Mouse (Mus musculus): ENCODE results near the gene Mbnl2. TPM values are rescaled to one million over a fixed set of nuclear protein-coding genes. Genes with fewer than 3 reads are reported as not detected.
A peak's percentile ranks its signal among the peaks of the same experiment; 100 is the strongest.

Gene Mbnl2
- total and polyA plus RNA-seq, 3 experiments, result 24.4 to 158 (median 70.1) TPM

DNA sequence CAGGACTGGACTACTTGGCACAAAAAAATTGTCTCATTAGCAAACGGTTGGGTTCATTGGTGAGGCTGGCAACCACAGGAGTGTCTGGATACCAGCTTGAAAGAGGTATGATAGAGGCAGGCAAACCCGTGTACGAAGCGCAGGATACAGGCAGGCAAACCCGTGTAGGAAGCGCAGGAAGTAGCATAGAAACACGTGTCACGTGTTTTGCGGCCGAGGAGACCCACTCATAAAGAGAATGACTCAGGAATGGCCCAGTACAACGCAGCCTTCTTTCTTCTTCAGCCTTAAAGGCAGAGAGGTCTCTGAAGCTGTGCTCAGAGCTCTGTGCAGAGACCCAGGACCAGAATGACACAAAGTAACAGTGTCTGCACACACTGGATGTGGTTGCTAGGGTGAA, 13.9 kb upstream of the Mbnl2 start:
- ATAC-seq (ENCODE audit: extremely low read depth, insufficient number of reproducible peaks, low FRiP score, poor library complexity, severe bottlenecking) (no peak), DNase-seq (ENCODE audit: low spot score) (no peak)
- no peaks in the 10 kb centered on the region for H3K9me3 ChIP-seq (replicated peaks)
- H3K36me3 ChIP-seq (replicated peaks), result no peaks in the 10 kb centered on the region
- TF ChIP-seq GATA1 (IDR thresholded peaks at IDR 0.05; ENCODE audit: borderline replicate concordance, low read length), result no peak
- TF ChIP-seq POLR2AphosphoS5 (IDR thresholded peaks at IDR 0.05; ENCODE audit: insufficient replicate concordance, low read depth, low read length), result no peak
- TF ChIP-seq GATA2 (IDR thresholded peaks at IDR 0.05; ENCODE audit: borderline replicate concordance, low read depth, low read length), result no peak
- H3K27me3 ChIP-seq (ENCODE audit: insufficient read depth, low read length), result no peaks in the 10 kb centered on the region
- H3K4me1 ChIP-seq (ENCODE audit: insufficient read depth, low read depth, low read length), result no peaks in the 10 kb centered on the region
- no peak overlapping the region for H3K4me3 ChIP-seq (ENCODE audit: low read depth, low read length)

DNA sequence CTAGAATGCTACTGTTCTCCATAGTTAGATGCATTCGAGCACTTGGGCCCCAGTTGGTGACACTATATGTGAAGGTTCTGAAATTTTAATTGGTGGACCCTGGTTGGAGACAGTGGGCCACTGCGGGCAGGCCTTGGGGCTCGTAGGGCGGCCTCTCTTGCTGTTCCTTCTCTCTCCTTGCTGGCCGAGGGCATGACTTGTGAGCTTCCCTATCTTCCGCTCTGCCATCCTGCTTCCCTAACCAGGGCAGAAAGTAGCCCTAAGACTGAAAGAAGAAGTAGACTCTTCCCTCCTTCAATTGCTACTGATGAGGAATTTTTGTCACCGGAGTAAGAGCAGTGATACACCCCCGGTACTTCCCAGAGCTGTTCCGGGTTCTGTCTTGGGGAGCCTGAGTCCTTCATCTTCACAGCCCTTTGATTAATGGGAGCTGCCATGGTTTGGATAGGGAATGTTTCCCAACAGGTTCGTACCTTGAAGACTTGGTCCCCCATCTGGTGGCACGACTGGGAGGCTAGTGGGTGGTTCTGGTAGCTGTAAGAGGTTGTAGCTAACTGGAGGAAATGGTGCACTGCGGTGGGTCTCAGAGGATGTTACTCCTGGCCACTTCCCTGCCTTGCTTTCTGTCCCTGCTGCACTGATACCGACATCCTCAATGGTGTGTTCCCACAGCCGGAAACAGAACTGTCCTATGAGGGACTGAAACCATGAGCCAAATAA, 12.6 kb upstream of the Mbnl2 start:
- TF ChIP-seq GATA2 (IDR thresholded peaks at IDR 0.05; ENCODE audit: borderline replicate concordance, low read depth, low read length) (no peak), POLR2AphosphoS5 (IDR thresholded peaks at IDR 0.05; ENCODE audit: insufficient replicate concordance, low read depth, low read length) (no peak), CTCF (IDR thresholded peaks at IDR 0.05; ENCODE audit: low read depth, low read length) (no peak), TAL1 (conservative IDR thresholded peaks at IDR 0.05; ENCODE audit: low read depth, low read length) (no peak), GATA1 (IDR thresholded peaks at IDR 0.05; ENCODE audit: borderline replicate concordance, low read length) (no peak)
- H3K9me3 ChIP-seq (replicated peaks), result no peaks in the 10 kb centered on the region
- no peaks in the 10 kb centered on the region for H3K27me3 ChIP-seq (ENCODE audit: insufficient read depth, low read length)
- no peak overlapping the region for H3K4me3 ChIP-seq (ENCODE audit: low read depth, low read length)
- no peaks in the 10 kb centered on the region for H3K4me1 ChIP-seq (ENCODE audit: insufficient read depth, low read depth, low read length)
- ATAC-seq (ENCODE audit: extremely low read depth, insufficient number of reproducible peaks, low FRiP score, poor library complexity, severe bottlenecking) (no peak), DNase-seq (ENCODE audit: low spot score) (no peak)
- no peaks in the 10 kb centered on the region for H3K36me3 ChIP-seq (replicated peaks)

DNA sequence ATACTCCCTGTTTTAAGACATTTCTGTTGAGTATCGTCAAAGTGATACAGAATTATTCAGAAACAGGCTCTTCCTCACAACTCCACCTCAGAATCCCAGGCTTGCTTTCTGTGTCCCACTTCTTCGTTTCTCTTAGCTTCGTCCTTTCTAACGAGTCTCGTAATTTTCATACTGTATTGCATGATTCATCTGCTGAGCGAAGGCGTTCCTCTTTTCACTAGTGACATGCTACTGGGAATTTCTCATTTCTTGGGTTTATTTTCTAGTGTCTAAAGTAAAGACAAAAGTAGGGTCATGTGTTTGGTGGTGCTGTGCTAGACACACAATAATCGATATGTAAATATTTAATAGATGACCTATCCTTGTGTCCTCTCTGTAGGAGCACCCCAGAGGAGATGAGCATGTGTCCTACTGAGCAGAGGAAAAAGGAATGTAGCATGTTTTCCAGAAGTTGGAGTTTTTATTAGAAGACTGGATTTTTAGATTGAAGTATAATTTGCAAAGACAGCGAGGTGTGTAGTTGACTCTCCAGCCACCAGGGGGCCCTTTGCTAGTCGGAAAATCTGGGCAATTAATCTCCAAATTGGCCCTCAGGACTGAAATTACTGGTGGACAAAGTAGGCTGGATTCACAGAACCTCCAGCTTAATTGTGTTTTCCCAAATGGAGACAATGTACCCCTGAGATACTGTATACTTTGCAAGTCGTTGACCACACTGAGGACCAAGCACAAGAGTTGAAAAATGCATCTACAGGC, 11.9 kb upstream of the Mbnl2 start:
- H3K4me3 ChIP-seq (ENCODE audit: low read depth, low read length), result no peak overlapping the region
- TF ChIP-seq CTCF (IDR thresholded peaks at IDR 0.05; ENCODE audit: low read depth, low read length) (peak; percentile 60), TAL1 (conservative IDR thresholded peaks at IDR 0.05; ENCODE audit: low read depth, low read length) (no peak), GATA2 (IDR thresholded peaks at IDR 0.05; ENCODE audit: borderline replicate concordance, low read depth, low read length) (no peak), POLR2AphosphoS5 (IDR thresholded peaks at IDR 0.05; ENCODE audit: insufficient replicate concordance, low read depth, low read length) (no peak), GATA1 (IDR thresholded peaks at IDR 0.05; ENCODE audit: borderline replicate concordance, low read length) (no peak)
- DNase-seq (ENCODE audit: low spot score) (no peak), ATAC-seq (ENCODE audit: extremely low read depth, insufficient number of reproducible peaks, low FRiP score, poor library complexity, severe bottlenecking) (no peak)
- H3K4me1 ChIP-seq (ENCODE audit: insufficient read depth, low read depth, low read length), result no peaks in the 10 kb centered on the region
- H3K9me3 ChIP-seq (replicated peaks), result no peaks in the 10 kb centered on the region
- no peaks in the 10 kb centered on the region for H3K36me3 ChIP-seq (replicated peaks)
- no peaks in the 10 kb centered on the region for H3K27me3 ChIP-seq (ENCODE audit: insufficient read depth, low read length)

DNA sequence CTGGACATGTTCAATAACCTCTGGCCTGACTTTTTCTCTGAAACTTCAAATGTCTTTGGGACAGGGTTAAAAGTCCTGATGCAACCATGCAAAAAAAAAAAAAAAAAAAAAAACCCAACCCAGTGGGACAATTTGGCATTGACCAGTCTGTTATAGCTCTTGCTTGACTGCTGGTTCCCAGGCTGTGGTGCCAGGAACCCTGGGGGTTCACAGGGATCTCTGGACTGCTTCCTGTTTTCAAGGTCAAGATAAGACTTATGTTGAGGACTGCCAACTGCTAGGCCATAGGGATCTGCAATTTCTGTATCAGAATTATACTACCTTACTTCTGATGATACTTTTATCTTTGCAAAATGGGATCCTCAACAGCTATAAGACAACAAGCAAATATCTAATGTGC, 9.6 kb upstream of the Mbnl2 start:
- H3K27me3 ChIP-seq (ENCODE audit: insufficient read depth, low read length), result peaks cover 2% of the 10 kb centered on the region; the same call in 1 of the 2 replicates
- peaks cover 2% of the 10 kb centered on the region; the same call in 1 of the 2 replicates for H3K4me1 ChIP-seq (ENCODE audit: insufficient read depth, low read depth, low read length)
- ATAC-seq (ENCODE audit: extremely low read depth, insufficient number of reproducible peaks, low FRiP score, poor library complexity, severe bottlenecking), result no peak
- no peaks in the 10 kb centered on the region for H3K36me3 ChIP-seq (replicated peaks)
- H3K4me3 ChIP-seq (ENCODE audit: low read depth, low read length), result no peak overlapping the region
- no peak for DNase-seq (ENCODE audit: low spot score)
- TF ChIP-seq CTCF (IDR thresholded peaks at IDR 0.05; ENCODE audit: low read depth, low read length) (no peak), GATA1 (IDR thresholded peaks at IDR 0.05; ENCODE audit: borderline replicate concordance, low read length) (no peak), POLR2AphosphoS5 (IDR thresholded peaks at IDR 0.05; ENCODE audit: insufficient replicate concordance, low read depth, low read length) (no peak), TAL1 (conservative IDR thresholded peaks at IDR 0.05; ENCODE audit: low read depth, low read length) (no peak), GATA2 (IDR thresholded peaks at IDR 0.05; ENCODE audit: borderline replicate concordance, low read depth, low read length) (no peak)
- no peaks in the 10 kb centered on the region for H3K9me3 ChIP-seq (replicated peaks)

DNA sequence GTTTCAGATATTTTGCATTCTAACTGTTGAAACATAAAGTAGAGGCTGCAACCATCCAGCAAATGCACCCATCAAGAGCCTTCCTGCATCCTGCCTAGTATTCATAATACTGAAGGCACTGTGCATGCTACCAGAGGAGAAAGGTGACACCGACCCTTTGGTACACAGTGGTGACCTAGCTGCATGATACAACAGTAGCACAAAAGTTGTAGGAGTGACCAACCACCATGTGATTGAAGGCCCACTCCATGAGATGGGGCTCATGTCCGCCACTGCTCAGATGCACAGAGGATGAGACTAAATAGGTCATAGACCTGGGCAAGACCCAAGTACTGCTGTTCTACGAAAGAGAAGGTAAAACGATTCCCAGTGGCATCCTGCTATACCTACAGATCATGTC, 8.3 kb upstream of the Mbnl2 start:
- ATAC-seq (ENCODE audit: extremely low read depth, insufficient number of reproducible peaks, low FRiP score, poor library complexity, severe bottlenecking) (no peak), DNase-seq (ENCODE audit: low spot score) (no peak)
- no peaks in the 10 kb centered on the region for H3K36me3 ChIP-seq (replicated peaks)
- TF ChIP-seq POLR2AphosphoS5 (IDR thresholded peaks at IDR 0.05; ENCODE audit: insufficient replicate concordance, low read depth, low read length) (no peak), TAL1 (conservative IDR thresholded peaks at IDR 0.05; ENCODE audit: low read depth, low read length) (no peak), CTCF (IDR thresholded peaks at IDR 0.05; ENCODE audit: low read depth, low read length) (no peak), GATA2 (IDR thresholded peaks at IDR 0.05; ENCODE audit: borderline replicate concordance, low read depth, low read length) (no peak), GATA1 (IDR thresholded peaks at IDR 0.05; ENCODE audit: borderline replicate concordance, low read length) (no peak)
- H3K4me3 ChIP-seq (ENCODE audit: low read depth, low read length), result no peak overlapping the region
- H3K9me3 ChIP-seq (replicated peaks), result no peaks in the 10 kb centered on the region
- H3K4me1 ChIP-seq (ENCODE audit: insufficient read depth, low read depth, low read length), result peaks cover 2% of the 10 kb centered on the region; the same call in 1 of the 2 replicates
- peaks cover 7% of the 10 kb centered on the region; the same call in 1 of the 2 replicates for H3K27me3 ChIP-seq (ENCODE audit: insufficient read depth, low read length)

DNA sequence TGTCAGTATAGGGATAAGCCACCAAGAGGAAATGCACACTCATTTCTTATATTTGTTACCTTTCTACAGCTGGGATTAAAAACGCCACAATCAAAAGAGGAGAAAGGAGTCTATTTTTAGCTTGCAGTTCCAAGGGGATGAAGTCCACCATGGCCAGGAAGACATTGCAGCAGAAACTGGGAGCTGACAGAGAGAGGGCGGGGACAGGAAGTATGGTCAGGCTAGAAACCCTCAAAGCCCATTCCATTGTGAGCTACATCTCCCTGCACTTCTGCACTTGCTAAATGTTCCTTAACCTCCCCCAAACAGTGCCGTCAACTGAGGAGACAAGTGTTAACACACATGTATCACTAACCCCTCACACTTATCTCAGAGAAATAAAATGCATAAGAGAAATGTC, 5.4 kb upstream of the Mbnl2 start:
- Histone ChIP-seq H3K36me3 (replicated peaks) (no peaks in the 10 kb centered on the region), H3K4me3 (ENCODE audit: low read depth, low read length) (no peak overlapping the region), H3K27me3 (ENCODE audit: insufficient read depth, low read length) (peaks cover 7% of the 10 kb centered on the region; the same call in 1 of the 2 replicates), H3K9me3 (replicated peaks) (no peaks in the 10 kb centered on the region), H3K4me1 (ENCODE audit: insufficient read depth, low read depth, low read length) (peaks cover 7% of the 10 kb centered on the region)
- ATAC-seq (ENCODE audit: extremely low read depth, insufficient number of reproducible peaks, low FRiP score, poor library complexity, severe bottlenecking) (no peak), DNase-seq (ENCODE audit: low spot score) (no peak)
- no peak for TF ChIP-seq TAL1 (conservative IDR thresholded peaks at IDR 0.05; ENCODE audit: low read depth, low read length)
- TF ChIP-seq GATA1 (IDR thresholded peaks at IDR 0.05; ENCODE audit: borderline replicate concordance, low read length), result no peak
- no peak for TF ChIP-seq GATA2 (IDR thresholded peaks at IDR 0.05; ENCODE audit: borderline replicate concordance, low read depth, low read length)
- no peak for TF ChIP-seq CTCF (IDR thresholded peaks at IDR 0.05; ENCODE audit: low read depth, low read length)
- TF ChIP-seq POLR2AphosphoS5 (IDR thresholded peaks at IDR 0.05; ENCODE audit: insufficient replicate concordance, low read depth, low read length), result no peak

Data from G1E (cell line).